Mouse (Mus musculus): ENCODE measurements around the gene Tmpo. TPM values are rescaled to one million over a fixed set of nuclear protein-coding genes. Genes with fewer than 3 reads are reported as not detected.

Gene Tmpo
- polyA plus RNA-seq (2015; fragmentation: Nextera tagmentation; extraction: Ambion mirVana): 165 and 209 TPM in 2 replicates

GRCm38 (mm10) chr10:91180761-91181460 is at the start of gene Tmpo:
TSS of gene Tmpo (minus strand) at chr10:91181315.
- ATAC-seq: peak; percentile 4; the same call in 1 of the 2 replicates

GRCm38 (mm10) chr10:91230400-91230799 is 49.3 kb upstream of the Tmpo start:
- H3K36me3 ChIP-seq: no peaks in the 10 kb centered on the region
- no peak overlapping the region for H3K4me3 ChIP-seq (replicated peaks)
- no peak overlapping the region for H3K4me2 ChIP-seq (replicated peaks)
- H3K4me1 ChIP-seq (replicated peaks): peaks cover 15% of the 10 kb centered on the region
- H3K27ac ChIP-seq: peak overlapping the region; percentile 75; the same call in 1 of the 2 replicates
- ATAC-seq: no peak
- H3K9me3 ChIP-seq: no peaks in the 10 kb centered on the region
- no peaks in the 10 kb centered on the region for H3K27me3 ChIP-seq (replicated peaks)
- 41% methylated on average over 4 of the region's 4 CpGs for WGBS
- H3K9ac ChIP-seq: no peak overlapping the region

More at GRCm38 (mm10) chr10:91180761-91181460, at the start of gene Tmpo:
- no peaks in the 10 kb centered on the region for H3K27me3 ChIP-seq (replicated peaks)
- H3K9me3 ChIP-seq: no peaks in the 10 kb centered on the region
- peaks cover 11% of the 10 kb centered on the region; the same call in 1 of the 2 replicates for H3K4me1 ChIP-seq (replicated peaks)
- H3K4me3 ChIP-seq (replicated peaks): peak within 1 kb of the TSS; percentile 49
- peak within 1 kb of the TSS; percentile 100 for H3K27ac ChIP-seq
- 9% methylated on average over 18 of the region's 18 CpGs for WGBS
- H3K36me3 ChIP-seq: no peaks in the 10 kb centered on the region
- H3K4me2 ChIP-seq (replicated peaks): peak within 1 kb of the TSS; percentile 53
- peak within 1 kb of the TSS; percentile 66 for H3K9ac ChIP-seq

- H3K9me3 ChIP-seq: no peaks in the 10 kb centered on the region
- no peak overlapping the region for H3K4me3 ChIP-seq (replicated peaks)
- ATAC-seq: peak; percentile 84
- H3K27ac ChIP-seq: peak overlapping the region; percentile 75
- H3K4me1 ChIP-seq (replicated peaks): peaks cover 15% of the 10 kb centered on the region
- H3K36me3 ChIP-seq: no peaks in the 10 kb centered on the region
- 18% methylated on average over 7 of the region's 7 CpGs for WGBS
- no peaks in the 10 kb centered on the region for H3K27me3 ChIP-seq (replicated peaks)
- H3K9ac ChIP-seq: no peak overlapping the region
- H3K4me2 ChIP-seq (replicated peaks): peak overlapping the region; percentile 44
Measured at GRCm38 (mm10) chr10:91229518-91229961, 48.4 kb upstream of the Tmpo start.

- no peak overlapping the region for H3K9ac ChIP-seq
- WGBS: 54% methylated on average over 6 of the region's 6 CpGs
- no peaks in the 10 kb centered on the region for H3K9me3 ChIP-seq
- no peaks in the 10 kb centered on the region for H3K36me3 ChIP-seq
- H3K27ac ChIP-seq: peak overlapping the region; percentile 75
- peak; percentile 35 for ATAC-seq
- H3K27me3 ChIP-seq (replicated peaks): no peaks in the 10 kb centered on the region
- peak overlapping the region; percentile 44 for H3K4me2 ChIP-seq (replicated peaks)
- H3K4me3 ChIP-seq (replicated peaks): no peak overlapping the region
- peaks cover 15% of the 10 kb centered on the region for H3K4me1 ChIP-seq (replicated peaks)
Measured at GRCm38 (mm10) chr10:91228924-91229517, 47.9 kb upstream of the Tmpo start.

GRCm38 (mm10) chr10:91227034-91227433 is 45.9 kb upstream of the Tmpo start:
- H3K27ac ChIP-seq: no peak overlapping the region
- no peak overlapping the region for H3K4me2 ChIP-seq (replicated peaks)
- peaks cover 20% of the 10 kb centered on the region for H3K4me1 ChIP-seq (replicated peaks)
- H3K9ac ChIP-seq: no peak overlapping the region
- 56% methylated on average over 4 of the region's 4 CpGs for WGBS
- no peaks in the 10 kb centered on the region for H3K27me3 ChIP-seq (replicated peaks)
- no peak overlapping the region for H3K4me3 ChIP-seq (replicated peaks)
- no peaks in the 10 kb centered on the region for H3K36me3 ChIP-seq
- no peak for ATAC-seq
- H3K9me3 ChIP-seq: no peaks in the 10 kb centered on the region

GRCm38 (mm10) chr10:91222398-91223236 is 41.5 kb upstream of the Tmpo start:
- ATAC-seq: peak; percentile 67
- H3K27ac ChIP-seq: 0 out of 2 replicates have a peak overlapping the region, but pooled peaks have one; percentile 42
- H3K9me3 ChIP-seq: no peaks in the 10 kb centered on the region
- no peaks in the 10 kb centered on the region for H3K36me3 ChIP-seq
- H3K27me3 ChIP-seq (replicated peaks): no peaks in the 10 kb centered on the region
- H3K4me3 ChIP-seq (replicated peaks): no peak overlapping the region
- no peak overlapping the region for H3K9ac ChIP-seq
- H3K4me1 ChIP-seq (replicated peaks): 0 out of 2 replicates have a peak, but pooled peaks cover 11% of the 10 kb centered on the region
- 42% methylated on average over 9 of the region's 9 CpGs for WGBS
- H3K4me2 ChIP-seq (replicated peaks): no peak overlapping the region

GRCm38 (mm10) chr10:91208899-91209667 is 28.0 kb upstream of the Tmpo start:
- no peak overlapping the region for H3K9ac ChIP-seq
- H3K9me3 ChIP-seq: no peaks in the 10 kb centered on the region
- no peak overlapping the region for H3K4me3 ChIP-seq (replicated peaks)
- H3K4me2 ChIP-seq (replicated peaks): no peak overlapping the region
- ATAC-seq: no peak
- no peaks in the 10 kb centered on the region for H3K36me3 ChIP-seq
- no peaks in the 10 kb centered on the region for H3K27me3 ChIP-seq (replicated peaks)
- WGBS: 82% methylated on average over 11 of the region's 11 CpGs
- H3K27ac ChIP-seq: no peak overlapping the region
- 0 out of 2 replicates have a peak, but pooled peaks cover 2% of the 10 kb centered on the region for H3K4me1 ChIP-seq (replicated peaks)

- Histone ChIP-seq H3K9ac (no peak overlapping the region), H3K27ac (no peak overlapping the region), H3K4me3 (replicated peaks) (no peak overlapping the region), H3K27me3 (replicated peaks) (no peaks in the 10 kb centered on the region), H3K4me1 (replicated peaks) (0 out of 2 replicates have a peak, but pooled peaks cover 2% of the 10 kb centered on the region), H3K9me3 (no peaks in the 10 kb centered on the region), H3K4me2 (replicated peaks) (no peak overlapping the region), H3K36me3 (no peaks in the 10 kb centered on the region)
- WGBS: 45% methylated on average over 9 of the region's 9 CpGs
- ATAC-seq: no peak
Measured at GRCm38 (mm10) chr10:91208461-91208860, 27.3 kb upstream of the Tmpo start.

- H3K9ac ChIP-seq: no peak overlapping the region
- no peak for ATAC-seq
- H3K4me3 ChIP-seq (replicated peaks): no peak overlapping the region
- H3K9me3 ChIP-seq: no peaks in the 10 kb centered on the region
- H3K27ac ChIP-seq: no peak overlapping the region
- 0 out of 2 replicates have a peak, but pooled peaks cover 2% of the 10 kb centered on the region for H3K4me1 ChIP-seq (replicated peaks)
- H3K36me3 ChIP-seq: no peaks in the 10 kb centered on the region
- no peak overlapping the region for H3K4me2 ChIP-seq (replicated peaks)
- H3K27me3 ChIP-seq (replicated peaks): no peaks in the 10 kb centered on the region
Measured at GRCm38 (mm10) chr10:91207275-91207674, 26.2 kb upstream of the Tmpo start.

GRCm38 (mm10) chr10:91205632-91206031 is 24.5 kb upstream of the Tmpo start:
- Histone ChIP-seq H3K9me3 (no peaks in the 10 kb centered on the region), H3K36me3 (no peaks in the 10 kb centered on the region), H3K4me1 (replicated peaks) (0 out of 2 replicates have a peak, but pooled peaks cover 2% of the 10 kb centered on the region), H3K4me3 (replicated peaks) (no peak overlapping the region), H3K27ac (no peak overlapping the region), H3K27me3 (replicated peaks) (no peaks in the 10 kb centered on the region), H3K4me2 (replicated peaks) (no peak overlapping the region), H3K9ac (no peak overlapping the region)
- 91% methylated on average over 6 of the region's 6 CpGs for WGBS
- no peak for ATAC-seq

- Histone ChIP-seq H3K27me3 (replicated peaks) (no peaks in the 10 kb centered on the region), H3K9ac (no peak overlapping the region), H3K9me3 (no peaks in the 10 kb centered on the region), H3K4me3 (replicated peaks) (no peak overlapping the region), H3K4me2 (replicated peaks) (no peak overlapping the region), H3K36me3 (no peaks in the 10 kb centered on the region), H3K27ac (no peak overlapping the region), H3K4me1 (replicated peaks) (no peaks in the 10 kb centered on the region)
- no peak for ATAC-seq
- 92% methylated on average over 3 of the region's 3 CpGs for WGBS
Measured at GRCm38 (mm10) chr10:91200581-91200980, 19.5 kb upstream of the Tmpo start.
